Mouse (Mus musculus) bone marrow macrophage, adult 2 months (primary cell): Measurements from ENCODE around the gene Ppm1g.

Experiments used
- CTCF ChIP-seq: IDR thresholded peaks from 2 replicates; pipeline ENCODE4 v1.5.1; 2012; ENCODE audit warnings: low read depth, mild to moderate bottlenecking, low read length, moderate library complexity
- POLR2A ChIP-seq: IDR thresholded peaks from 2 replicates; pipeline ENCODE4 v1.6.1; 2012; ENCODE audit warnings: mild to moderate bottlenecking, low read depth, low read length, borderline replicate concordance

DNA sequence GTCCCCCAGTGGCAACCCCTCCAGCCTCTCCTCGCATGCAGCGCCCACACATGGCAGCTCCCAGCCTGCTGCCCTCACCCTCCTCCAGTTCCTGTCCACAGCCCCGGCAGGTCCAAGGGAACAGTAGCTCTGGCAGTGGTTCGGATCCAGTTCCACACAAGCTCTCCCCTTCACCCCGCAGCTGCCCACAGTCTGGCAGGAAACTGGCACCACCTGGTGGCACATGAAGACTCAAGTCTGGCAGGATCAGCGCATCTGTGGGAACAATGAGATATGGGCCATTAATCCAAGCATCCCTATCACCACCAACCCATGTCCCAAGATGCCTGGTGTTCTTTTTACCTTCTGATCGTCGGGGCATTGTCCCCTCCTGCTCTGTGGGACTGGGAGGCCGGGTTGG lies 20.6 kb downstream of the Ppm1g start:
- TF ChIP-seq POLR2A (no peak), CTCF (no peak)
